Mouse (Mus musculus): ENCODE data around the gene Tcp11l1. TPM values are rescaled to one million over a fixed set of nuclear protein-coding genes. Genes with fewer than 3 reads are reported as not detected.

Gene Tcp11l1
- total RNA-seq, 2 experiments from 2014 or later, result 6.7 to 14.6 TPM

Other genes with a start within 250 kb of the Tcp11l1 start
- gene Hipk3, start 217.7 kb downstream of the Tcp11l1 start, total RNA-seq (2015), result 50.2 and 53.1 TPM in 2 replicates
- gene Hipk3, start 217.7 kb downstream of the Tcp11l1 start, total RNA-seq (2017), result 39.1 and 50.4 TPM in 2 replicates
- gene Cstf3, start 121.6 kb downstream of the Tcp11l1 start, total RNA-seq (2015), result 32.8 and 34.0 TPM in 2 replicates
- gene Cstf3, start 121.6 kb downstream of the Tcp11l1 start, total RNA-seq (2017), result 16.0 and 21.5 TPM in 2 replicates
- not detected in 2 replicates for gene Pin1rt1, start 4.2 kb upstream of the Tcp11l1 start, total RNA-seq (2015)
- gene Pin1rt1, start 4.2 kb upstream of the Tcp11l1 start, total RNA-seq (2017), result not detected in 2 replicates
- 14.2 and 15.3 TPM in 2 replicates for gene Depdc7, start 30.7 kb upstream of the Tcp11l1 start, total RNA-seq (2015)
- 14.0 and 20.2 TPM in 2 replicates for gene Depdc7, start 30.7 kb upstream of the Tcp11l1 start, total RNA-seq (2017)
- gene Qser1, start 104.6 kb upstream of the Tcp11l1 start, total RNA-seq (2015), result 25.6 and 26.5 TPM in 2 replicates
- 6.8 and 9.7 TPM in 2 replicates for gene Qser1, start 104.6 kb upstream of the Tcp11l1 start, total RNA-seq (2017)
- 0.09 TPM in 1 of 2 replicates, not detected in the other for gene Prrg4, start 137.7 kb upstream of the Tcp11l1 start, total RNA-seq (2015)
- 0.15 and 0.16 TPM in 2 replicates for gene Prrg4, start 137.7 kb upstream of the Tcp11l1 start, total RNA-seq (2017)
- gene Ccdc73, start 155.6 kb upstream of the Tcp11l1 start, total RNA-seq (2015), result 2.2 and 7.2 TPM in 2 replicates
- gene Ccdc73, start 155.6 kb upstream of the Tcp11l1 start, total RNA-seq (2017), result 6.5 and 8.5 TPM in 2 replicates

Measured in megakaryocyte, adult 5-6 weeks (primary cell).